Mouse (Mus musculus): ENCODE measurements around the gene 4930469K13Rik. TPM values are rescaled to one million over a fixed set of nuclear protein-coding genes. Genes with fewer than 3 reads are reported as not detected.

Gene 4930469K13Rik
- polyA plus RNA-seq, 1 experiment from 2014 or later: not detected

GRCm38 (mm10) chr11:34054031-34054727 is 44.2 kb downstream of the 4930469K13Rik start:
- ChIA-PET POLR2A (no interaction called here), CTCF (no interaction called here)

GRCm38 (mm10) chr11:34053031-34053818 is 45.1 kb downstream of the 4930469K13Rik start:
- in situ Hi-C loops (cut with MboI; ENCODE audit: low pct_unique_long_range_greater_than_20kb): no loop called here
- no peak for ATAC-seq
- CTCF ChIA-PET: no interaction called here

More at GRCm38 (mm10) chr11:34054031-34054727, 44.2 kb downstream of the 4930469K13Rik start:
- H3K27me3 ChIP-seq: peaks cover 16% of the 10 kb centered on the region
- ATAC-seq: no peak
- no peak for TF ChIP-seq CTCF (IDR thresholded peaks at IDR 0.05)
- no peak for DNase-seq (ENCODE audit: low read depth, low spot score)
- in situ Hi-C loops (cut with MboI; ENCODE audit: low pct_unique_long_range_greater_than_20kb): no loop called here

GRCm38 (mm10) chr11:34050643-34051042 is 47.7 kb downstream of the 4930469K13Rik start:
- no peak for TF ChIP-seq CTCF (IDR thresholded peaks at IDR 0.05)
- DNase-seq (ENCODE audit: low read depth, low spot score) (no peak), ATAC-seq (no peak)
- peaks cover 16% of the 10 kb centered on the region for H3K27me3 ChIP-seq
- POLR2A ChIA-PET: no interaction called here
- CTCF ChIA-PET: no interaction called here
- in situ Hi-C loops (cut with MboI; ENCODE audit: low pct_unique_long_range_greater_than_20kb): no loop called here

More at GRCm38 (mm10) chr11:34053031-34053818, 45.1 kb downstream of the 4930469K13Rik start:
- TF ChIP-seq CTCF (IDR thresholded peaks at IDR 0.05): no peak
- POLR2A ChIA-PET: no interaction called here
- peaks cover 16% of the 10 kb centered on the region for H3K27me3 ChIP-seq
- DNase-seq (ENCODE audit: low read depth, low spot score): no peak

GRCm38 (mm10) chr11:34050063-34050462 is 48.3 kb downstream of the 4930469K13Rik start:
- in situ Hi-C loops (cut with MboI; ENCODE audit: low pct_unique_long_range_greater_than_20kb): no loop called here
- no peak for TF ChIP-seq CTCF (IDR thresholded peaks at IDR 0.05)
- ATAC-seq (no peak), DNase-seq (ENCODE audit: low read depth, low spot score) (no peak)
- peaks cover 11% of the 10 kb centered on the region for H3K27me3 ChIP-seq
- ChIA-PET CTCF (no interaction called here), POLR2A (no interaction called here)

DNA sequence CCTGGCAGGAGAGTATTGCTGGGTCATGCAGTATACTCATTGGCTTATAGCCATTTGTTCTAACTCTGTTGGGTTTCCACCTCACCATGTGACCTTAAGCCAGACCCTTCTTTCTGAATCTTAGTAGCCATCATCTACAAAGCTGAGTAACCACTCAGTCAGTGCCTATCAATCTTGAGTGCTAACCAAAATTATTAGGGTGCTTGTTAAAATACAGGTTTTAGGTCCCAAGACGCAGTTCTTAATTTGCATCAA is 49.3 kb downstream of the 4930469K13Rik start:
- H3K27me3 ChIP-seq: peaks cover 5% of the 10 kb centered on the region
- DNase-seq (ENCODE audit: low read depth, low spot score): no peak
- POLR2A ChIA-PET: no interaction called here
- no peak for TF ChIP-seq CTCF (IDR thresholded peaks at IDR 0.05)
- no peak for ATAC-seq
- CTCF ChIA-PET: interaction anchor here (1.2 kb wide), 1 partner anchor 53 kb away, joined by 4 read pairs; no protein-coding TSS in a partner anchor
- in situ Hi-C loops (cut with MboI; ENCODE audit: low pct_unique_long_range_greater_than_20kb): no loop called here

DNA sequence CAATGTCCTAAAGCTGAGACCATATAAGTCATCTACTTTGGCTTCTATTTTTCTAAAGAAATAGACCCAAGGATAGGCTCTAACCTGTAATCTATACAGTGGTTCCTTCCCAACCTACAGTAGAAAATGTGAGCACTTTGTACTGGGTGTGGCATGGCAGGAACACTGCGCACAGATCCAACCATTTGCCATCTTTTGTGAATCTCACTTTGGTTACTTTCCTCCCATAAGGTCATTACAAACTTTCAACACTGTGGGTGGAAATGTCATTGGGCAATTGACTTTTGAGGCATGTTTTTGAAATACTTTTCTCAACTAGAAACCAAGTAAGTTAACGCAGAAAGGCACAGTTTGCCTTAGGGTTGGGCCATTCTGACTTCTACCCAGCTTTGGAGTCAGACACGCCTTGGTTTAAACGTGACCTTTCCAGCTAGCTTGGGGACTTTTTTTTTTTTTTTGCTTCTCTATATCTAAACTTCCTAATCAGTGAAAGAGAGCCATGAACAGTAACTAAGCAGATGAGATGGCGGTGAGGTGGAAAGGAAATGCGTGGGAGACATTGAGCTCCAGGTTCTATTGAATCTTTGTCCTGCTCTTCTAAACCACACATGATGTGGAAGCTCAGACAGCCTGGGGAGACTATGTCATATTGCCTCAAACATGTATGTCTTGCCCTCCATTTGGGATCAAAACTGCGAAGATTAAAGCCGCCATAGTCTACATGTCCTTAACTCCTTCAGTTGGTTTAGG is 49.8 kb downstream of the 4930469K13Rik start:
- TF ChIP-seq CTCF (IDR thresholded peaks at IDR 0.05): no peak
- in situ Hi-C loops (cut with MboI; ENCODE audit: low pct_unique_long_range_greater_than_20kb): no loop called here
- DNase-seq (ENCODE audit: low read depth, low spot score) (no peak), ATAC-seq (no peak)
- H3K27me3 ChIP-seq: peaks cover 5% of the 10 kb centered on the region
- ChIA-PET POLR2A (no interaction called here), CTCF (interaction anchor here (1.2 kb wide), 1 partner anchor 53 kb away, joined by 4 read pairs; no protein-coding TSS in a partner anchor)

DNA sequence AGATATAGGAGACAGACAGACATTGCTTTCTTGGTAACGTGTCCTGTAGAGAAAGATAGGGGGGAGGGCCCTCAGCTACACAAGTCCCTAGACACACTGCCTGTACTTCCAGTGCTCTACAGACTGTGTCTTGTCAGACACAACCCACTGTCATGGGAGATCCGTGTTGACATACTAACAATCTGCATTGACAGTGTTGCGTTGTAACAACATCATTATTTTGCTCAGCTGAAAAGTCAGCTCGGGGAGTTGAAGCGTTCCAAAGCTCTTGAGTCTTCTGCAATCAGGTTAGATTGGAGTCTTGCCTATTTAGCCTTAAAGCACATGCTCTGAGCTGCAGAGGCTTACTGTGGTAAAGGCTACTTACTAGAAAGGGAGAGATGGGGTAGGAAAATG is 50.8 kb downstream of the 4930469K13Rik start:
- H3K27me3 ChIP-seq: peaks cover 3% of the 10 kb centered on the region
- POLR2A ChIA-PET: no interaction called here
- no peak for TF ChIP-seq CTCF (IDR thresholded peaks at IDR 0.05)
- in situ Hi-C loops (cut with MboI; ENCODE audit: low pct_unique_long_range_greater_than_20kb): no loop called here
- ATAC-seq (no peak), DNase-seq (ENCODE audit: low read depth, low spot score) (no peak)
- CTCF ChIA-PET: no interaction called here

GRCm38 (mm10) chr11:34046767-34047541 is 51.4 kb downstream of the 4930469K13Rik start, which contains the start of gene Lcp2:
TSS of gene Lcp2 (plus strand) at chr11:34046920.
- POLR2A ChIA-PET: no interaction called here
- DNase-seq (ENCODE audit: low read depth, low spot score) (no peak), ATAC-seq (no peak)
- in situ Hi-C loops (cut with MboI; ENCODE audit: low pct_unique_long_range_greater_than_20kb): no loop called here
- H3K27me3 ChIP-seq: no peaks in the 10 kb centered on the region
- no peak for TF ChIP-seq CTCF (IDR thresholded peaks at IDR 0.05)
- CTCF ChIA-PET: no interaction called here

- ChIA-PET POLR2A (no interaction called here), CTCF (no interaction called here)
- no peak for ATAC-seq
- in situ Hi-C loops (cut with MboI; ENCODE audit: low pct_unique_long_range_greater_than_20kb): no loop called here
- DNase-seq (ENCODE audit: low read depth, low spot score): no peak
- TF ChIP-seq CTCF (IDR thresholded peaks at IDR 0.05): no peak
- peaks cover 11% of the 10 kb centered on the region for H3K27me3 ChIP-seq
These were observed 55.5 kb downstream of the 4930469K13Rik start for GRCm38 (mm10) chr11:34042808-34043207.

DNA sequence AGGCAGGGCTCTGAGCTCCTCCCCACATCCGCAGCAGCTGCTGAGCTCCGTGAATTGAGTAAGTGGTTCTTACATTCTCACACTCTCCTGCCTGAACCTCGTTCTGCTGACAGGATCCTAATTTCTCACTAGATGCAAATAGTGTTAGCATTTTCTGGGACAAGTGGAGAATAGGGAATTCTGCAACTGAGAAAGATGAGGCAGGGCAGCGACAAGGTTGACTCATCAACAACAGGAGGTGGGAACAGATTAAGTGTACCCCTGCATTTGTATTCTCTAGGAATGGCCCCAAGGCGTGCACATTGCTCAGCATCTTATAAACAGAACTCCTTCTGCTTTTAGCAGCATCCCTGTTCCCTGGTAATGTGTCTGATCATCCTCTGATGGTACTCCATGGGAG is 58.3 kb downstream of the 4930469K13Rik start:
- no peak for TF ChIP-seq CTCF (IDR thresholded peaks at IDR 0.05)
- H3K27me3 ChIP-seq: peaks cover 11% of the 10 kb centered on the region
- ChIA-PET POLR2A (no interaction called here), CTCF (no interaction called here)
- ATAC-seq (no peak), DNase-seq (ENCODE audit: low read depth, low spot score) (no peak)
- in situ Hi-C loops (cut with MboI; ENCODE audit: low pct_unique_long_range_greater_than_20kb): no loop called here

Measured in Patski (cell line).